Mouse (Mus musculus) heart, postnatal 36 days (tissue): ENCODE results near the gene Zic5. TPM values are rescaled to one million over a fixed set of nuclear protein-coding genes. Genes with fewer than 3 reads are reported as not detected.
A peak's percentile ranks its signal among the peaks of the same experiment; 100 is the strongest.

Experiments
- DNase-seq, 2 experiments: peaks; one replicate each; pipeline ENCODE4 v3.0.0; 2021 to 2022
- intact Hi-C: fragments of 180-260 bp; cut with DNase I; formaldehyde crosslinking; loops from one replicate; pipeline ENCODE4 v1.15.1; 2025
- total RNA-seq, 2 experiments: library from RNA; stranded (reverse); gene quantifications; 2 replicates each; pipeline ENCODE4 v1.2.3; 2021

Zic5 gene
- total RNA-seq, result not detected

- intact Hi-C loops, result no loop called here
- no peak for DNase-seq
Observed at GRCm38 (mm10) chr14:122464763-122465741, at the start of gene Zic5. Gene Zic5 (minus strand): TSS chr14:122465677.

DNA sequence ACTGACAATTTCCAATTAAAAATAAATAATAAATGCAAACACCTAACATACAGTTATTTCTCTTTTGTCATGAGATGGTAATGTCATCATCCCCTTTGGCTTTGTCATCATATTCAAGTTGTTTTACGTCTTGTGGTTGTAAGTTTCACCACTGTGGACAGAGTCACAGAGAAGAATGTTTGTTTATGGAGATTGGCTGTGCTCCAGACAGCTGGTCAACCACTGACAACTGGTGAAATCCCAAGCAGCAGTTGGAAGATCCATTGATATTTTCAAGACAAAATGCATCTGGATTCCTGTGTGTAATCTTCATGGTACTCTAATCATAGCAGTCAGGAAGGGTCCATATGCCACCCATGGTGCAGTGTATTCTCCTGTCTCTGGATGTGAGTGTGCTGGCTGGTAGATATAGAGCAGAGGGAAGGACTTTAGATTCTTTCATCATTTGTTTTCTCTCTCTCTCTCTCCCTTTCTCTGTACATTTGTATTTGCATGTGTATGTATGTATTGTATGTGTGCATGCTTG is 48.1 kb upstream of the Zic5 start:
- intact Hi-C loops, result loop anchor here (10.0 kb wide), 1 partner anchor 289 kb away; no protein-coding TSS in a partner anchor
- no peak for DNase-seq

DNA sequence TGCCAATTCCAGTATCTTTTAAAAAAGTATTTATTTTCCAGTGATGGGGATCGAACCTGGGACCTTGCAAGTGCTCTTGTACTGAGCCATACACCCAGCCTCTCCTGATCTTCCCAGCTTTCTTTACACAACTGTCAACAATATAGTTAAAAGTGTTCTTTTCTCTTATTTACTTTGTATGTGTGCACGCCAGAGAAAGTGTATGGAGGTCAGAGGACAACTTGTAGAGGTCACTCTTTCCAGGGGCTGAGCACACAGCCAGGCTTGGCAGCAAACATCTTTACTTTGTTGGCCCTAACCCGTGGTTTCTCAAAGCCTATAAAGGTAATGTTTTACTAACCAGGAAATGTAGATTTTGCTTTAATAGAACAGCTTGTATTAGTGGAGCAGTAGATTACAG is 46.0 kb upstream of the Zic5 start:
- intact Hi-C loops, result loop anchor here (10.0 kb wide), 1 partner anchor 287 kb away; no protein-coding TSS in a partner anchor
- DNase-seq, result no peak

GRCm38 (mm10) chr14:122509058-122509457 is 43.6 kb upstream of the Zic5 start:
- no peak for DNase-seq
- intact Hi-C loops, result loop anchor here (1.0 kb wide), 1 partner anchor 367 kb away; no protein-coding TSS in a partner anchor

DNA sequence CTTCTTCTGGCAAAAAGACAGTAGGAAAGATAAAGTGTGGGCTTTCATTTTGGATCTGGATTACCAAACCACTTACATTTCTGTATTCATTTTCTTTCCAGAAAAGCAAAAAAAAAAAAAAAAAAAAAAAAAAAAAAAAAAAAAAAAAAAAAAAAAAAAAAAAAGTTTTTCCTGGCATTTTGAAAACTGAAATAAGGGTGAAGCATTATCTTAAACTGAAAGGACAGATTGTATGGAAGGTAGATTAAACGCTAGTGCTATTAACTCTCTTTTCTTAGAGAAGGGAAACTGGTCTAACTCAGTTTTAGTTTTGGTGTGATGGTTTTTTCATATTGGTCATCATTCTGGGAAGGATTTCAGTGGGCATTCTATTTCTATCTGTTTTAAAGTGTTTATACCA is 26.5 kb upstream of the Zic5 start:
- intact Hi-C loops, result loop anchor here (5.0 kb wide), 1 partner anchor 385 kb away; no protein-coding TSS in a partner anchor

GRCm38 (mm10) chr14:122491521-122491920 is 26.0 kb upstream of the Zic5 start:
- intact Hi-C loops, result loop anchor here (5.0 kb wide), 1 partner anchor 386 kb away; no protein-coding TSS in a partner anchor

More for the DNA sequence above, 26.5 kb upstream of the Zic5 start:
- DNase-seq, result no peak

DNA sequence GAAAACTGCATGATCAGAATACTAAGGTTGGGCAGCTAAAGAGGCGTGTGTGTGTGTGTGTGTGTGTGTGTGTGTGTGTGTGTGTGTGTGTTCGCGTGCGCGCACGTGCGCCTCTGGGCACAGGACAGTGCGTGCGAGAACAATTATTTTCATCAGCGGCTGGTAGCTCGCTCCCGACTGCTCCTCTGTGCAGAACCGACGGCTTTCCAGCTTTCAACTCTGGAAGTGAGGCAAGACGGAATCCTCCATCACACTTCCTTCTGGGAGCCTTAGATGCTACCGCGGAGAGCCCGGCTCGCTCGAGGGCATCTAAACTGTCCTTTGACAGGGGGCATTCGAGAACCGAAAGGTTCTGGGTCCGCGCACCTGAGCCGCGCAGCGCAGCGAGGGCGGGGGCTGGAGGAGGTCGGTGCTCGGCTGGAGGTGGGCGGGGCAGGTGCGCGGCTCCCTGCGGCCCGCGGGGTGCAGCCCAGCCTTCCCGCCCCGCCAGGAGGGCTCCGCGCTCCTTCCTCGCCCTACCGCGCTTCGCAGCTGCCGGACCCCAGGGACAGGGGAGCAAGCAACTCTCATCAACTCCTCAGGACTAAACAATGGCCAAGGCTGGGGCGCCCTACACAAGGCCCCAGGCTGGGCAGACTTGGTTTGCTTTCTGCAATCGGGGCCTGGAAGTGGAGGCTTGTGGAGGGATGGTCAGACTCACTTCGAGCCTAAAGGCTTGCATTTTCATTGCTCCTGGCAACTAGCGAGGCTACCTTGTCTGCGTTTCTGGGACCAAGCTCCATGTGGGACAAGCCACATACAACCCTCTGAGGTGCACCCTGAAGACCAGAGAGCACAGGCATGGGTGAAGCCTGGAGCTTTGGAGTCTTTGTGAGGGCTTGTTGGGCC is 25.2 kb upstream of the Zic5 start, which contains the start of gene Gm10837:
TSS of gene Gm10837 (plus strand) at position 146 of the 888 bp plus-strand sequence.
- intact Hi-C loops, result loop anchor here (5.0 kb wide), 1 partner anchor 387 kb away; no protein-coding TSS in a partner anchor

More at GRCm38 (mm10) chr14:122491521-122491920, 26.0 kb upstream of the Zic5 start:
- DNase-seq, result no peak

DNA sequence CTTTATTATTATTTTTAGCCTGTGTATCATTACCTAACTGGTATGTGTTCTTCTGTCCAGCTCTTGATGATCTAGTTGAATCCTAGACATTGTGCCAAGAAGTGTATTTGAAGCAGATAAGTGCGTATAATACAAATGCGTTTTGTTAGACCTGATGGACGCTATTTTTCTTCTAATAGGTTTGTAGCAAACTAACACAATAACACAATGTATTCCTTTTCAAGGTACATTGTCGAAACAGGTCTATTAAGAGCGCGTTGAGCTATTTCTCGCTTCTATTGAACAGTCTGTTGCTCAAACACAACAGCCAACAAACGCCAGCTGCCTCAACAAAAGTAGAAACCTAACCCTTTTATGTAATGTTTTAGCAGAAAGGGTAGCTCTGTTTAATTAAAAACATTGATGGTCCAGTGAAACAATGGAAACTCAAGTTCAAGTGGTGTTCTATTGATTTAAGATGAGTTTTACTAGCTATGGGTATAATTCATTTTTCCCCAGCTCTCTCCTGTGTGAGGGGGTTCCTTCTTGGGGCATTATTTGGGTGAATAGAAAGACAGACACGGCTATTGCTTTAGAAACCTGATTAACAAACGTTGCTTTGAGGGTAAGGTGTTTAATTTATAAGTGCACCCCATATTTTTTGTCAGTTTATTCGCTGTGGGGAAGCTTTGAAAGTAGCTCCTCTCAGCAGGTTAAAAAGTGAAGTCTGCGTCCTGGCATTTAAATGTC is 24.4 kb upstream of the Zic5 start:
- DNase-seq, result peak in 1 of 2 experiments; percentile 7
- intact Hi-C loops, result loop anchor here (2.0 to 5.0 kb wide), 3 partner anchors 15 to 387 kb away; partner anchors contain the start of genes Pcca and Zic2

More for the DNA sequence above, 25.2 kb upstream of the Zic5 start, which contains the start of gene Gm10837:
- DNase-seq, result peak in 1 of 2 experiments; percentile 6

DNA sequence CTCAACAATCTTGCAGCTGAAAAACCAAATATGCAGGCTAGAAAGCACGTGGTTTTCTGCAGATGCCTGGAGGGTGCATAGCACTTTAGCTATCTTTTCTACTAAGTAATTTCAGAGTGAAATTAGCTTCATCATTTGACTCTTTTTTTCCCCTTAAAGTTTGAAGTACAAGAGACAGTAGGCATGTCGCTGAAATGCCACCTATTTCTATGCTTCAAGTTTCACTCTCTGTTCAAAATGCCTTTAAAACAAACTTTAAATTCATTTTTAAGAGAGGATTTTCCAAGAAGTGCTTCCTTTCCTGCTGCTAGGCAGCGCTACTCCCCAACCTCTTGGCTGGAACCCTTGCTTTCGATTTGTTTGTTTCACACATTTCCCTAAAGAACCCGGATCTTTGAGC is 23.6 kb upstream of the Zic5 start:
- DNase-seq, result peak in 1 of 2 experiments; percentile 40
- intact Hi-C loops, result loop anchor here (2.0 to 5.0 kb wide), 2 partner anchors 14 to 43 kb away; partner anchors contain the start of genes Pcca and Zic2

GRCm38 (mm10) chr14:122487366-122487765 is 21.9 kb upstream of the Zic5 start:
- intact Hi-C loops, result loop anchor here (5.0 kb wide), 1 partner anchor 45 kb away; the partner anchor contains the start of gene Pcca

GRCm38 (mm10) chr14:122486611-122487010 is 21.1 kb upstream of the Zic5 start:
- no peak for DNase-seq
- intact Hi-C loops, result loop anchor here (5.0 kb wide), 1 partner anchor 46 kb away; the partner anchor contains the start of gene Pcca

More at GRCm38 (mm10) chr14:122487366-122487765, 21.9 kb upstream of the Zic5 start:
- peak in 1 of 2 experiments; percentile 10 for DNase-seq

DNA sequence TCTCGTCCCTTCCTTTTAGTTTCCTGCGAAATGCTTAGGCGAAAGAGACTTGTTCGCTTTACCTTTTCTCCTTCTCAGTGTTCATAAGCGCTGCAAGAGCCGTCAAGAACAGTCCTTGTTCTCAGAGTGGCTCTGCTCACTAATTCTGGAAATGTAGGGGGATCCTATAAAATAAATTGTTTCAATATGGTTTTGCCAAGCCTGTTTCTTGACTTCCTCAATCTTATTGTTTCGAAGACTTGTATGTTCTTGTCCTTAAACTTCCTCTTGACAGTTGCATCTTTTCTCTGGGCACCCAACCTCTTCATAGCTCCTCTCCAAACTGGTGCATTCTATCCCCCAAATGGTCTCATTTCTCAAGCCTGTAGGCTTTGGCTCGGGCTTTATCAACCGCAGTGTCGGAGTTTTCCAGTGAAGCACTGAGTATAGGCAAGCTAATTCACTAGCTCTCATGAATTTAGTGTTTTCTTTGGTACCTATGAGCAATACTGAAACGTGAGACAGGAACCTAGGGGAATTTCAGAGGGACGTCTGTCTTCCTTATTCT is 20.2 kb upstream of the Zic5 start:
- DNase-seq, result no peak
- intact Hi-C loops, result loop anchor here (5.0 kb wide), 1 partner anchor 47 kb away; the partner anchor contains the start of gene Pcca

DNA sequence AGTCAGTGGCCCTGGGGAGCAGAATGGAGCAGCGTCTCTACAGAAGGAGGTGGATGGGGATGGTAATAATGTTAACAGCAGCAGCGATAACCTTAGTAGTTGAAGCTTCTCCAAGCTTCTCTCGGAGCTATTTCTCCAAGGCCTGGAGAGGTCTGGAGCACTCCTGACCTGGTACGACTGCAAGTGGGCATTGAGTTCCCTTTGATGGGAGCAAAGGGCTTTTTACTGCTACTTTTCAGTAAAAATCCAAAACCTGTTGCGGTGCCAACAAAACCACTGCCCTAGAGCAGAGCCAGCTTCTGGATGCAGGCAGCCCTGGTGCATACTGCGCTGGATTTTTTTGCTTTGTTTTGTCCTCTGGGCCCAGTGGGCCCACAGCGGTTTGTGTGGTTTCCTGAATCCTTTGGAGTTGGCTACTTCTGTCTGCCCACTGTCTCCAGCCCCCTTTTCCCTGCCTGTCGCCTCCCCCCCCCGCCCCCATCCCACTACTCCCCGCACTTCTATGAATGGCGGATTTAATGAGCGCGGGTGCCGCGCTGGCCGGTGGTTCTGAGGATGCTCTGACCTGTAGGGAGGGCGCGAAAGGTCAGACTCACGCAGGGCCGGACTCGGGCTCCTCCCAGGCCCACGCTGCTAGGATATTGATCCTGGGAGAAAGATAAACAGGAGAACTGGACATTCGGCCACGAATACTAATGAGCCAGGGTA is 19.5 kb upstream of the Zic5 start:
- intact Hi-C loops, result loop anchor here (5.0 kb wide), 1 partner anchor 47 kb away; the partner anchor contains the start of gene Pcca
- DNase-seq, result no peak

GRCm38 (mm10) chr14:122484458-122484843 is 19.0 kb upstream of the Zic5 start:
- no peak for DNase-seq
- intact Hi-C loops, result no loop called here

- intact Hi-C loops, result no loop called here
- no peak for DNase-seq
Observed at GRCm38 (mm10) chr14:122483556-122484421, 18.3 kb upstream of the Zic5 start.

DNA sequence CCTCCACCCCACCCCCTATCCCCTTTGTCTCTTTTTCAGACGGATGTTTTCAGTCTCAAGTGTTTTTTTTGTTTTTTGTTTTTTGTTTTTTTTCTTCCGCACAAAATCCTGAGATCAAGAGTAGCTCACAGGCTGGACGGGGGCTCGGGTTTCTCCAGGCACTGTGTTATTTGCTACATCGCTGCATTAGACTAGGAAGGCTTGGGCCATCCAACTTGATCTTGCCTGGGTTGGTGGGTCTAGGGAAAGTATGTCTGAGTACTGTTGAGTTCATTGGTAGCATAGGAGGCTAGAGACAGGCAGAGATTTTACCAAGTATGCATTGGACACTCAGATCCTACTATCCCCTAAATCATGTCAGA is 17.5 kb upstream of the Zic5 start:
- DNase-seq, result no peak
- intact Hi-C loops, result no loop called here
